Mouse (Mus musculus) heart, postnatal 14 days (tissue): ENCODE data around the gene Fus. TPM values are rescaled to one million over a fixed set of nuclear protein-coding genes. Genes with fewer than 3 reads are reported as not detected.
A peak's percentile ranks its signal among the peaks of the same experiment; 100 is the strongest.
"Not testable (repeated sequence)": the region's sequence is repeated elsewhere in the genome, so short reads cannot be mapped to it uniquely, and the experiment has no call there.

Experiments used
- DNase-seq, 2 experiments: peaks; one replicate each; pipeline ENCODE4 v3.0.0; 2021 to 2022
- intact Hi-C: fragments of 180-260 bp; cut with DNase I; formaldehyde crosslinking; loops from one replicate; pipeline ENCODE4 v1.15.1; 2025
- total RNA-seq, 2 experiments: library from RNA; stranded (reverse); gene quantifications; 2 replicates each; pipeline ENCODE4 v1.2.3; 2021

Gene Fus
- total RNA-seq, 2 experiments from 2014 or later, result 169 to 184 TPM

GRCm38 (mm10) chr7:127936216-127936884 is 30.9 kb upstream of the Fus start:
- intact Hi-C loops, result loop anchor here (2.0 kb wide), 2 partner anchors 30 to 138 kb away; partner anchors contain the start of gene Fus
- no peak for DNase-seq

DNA sequence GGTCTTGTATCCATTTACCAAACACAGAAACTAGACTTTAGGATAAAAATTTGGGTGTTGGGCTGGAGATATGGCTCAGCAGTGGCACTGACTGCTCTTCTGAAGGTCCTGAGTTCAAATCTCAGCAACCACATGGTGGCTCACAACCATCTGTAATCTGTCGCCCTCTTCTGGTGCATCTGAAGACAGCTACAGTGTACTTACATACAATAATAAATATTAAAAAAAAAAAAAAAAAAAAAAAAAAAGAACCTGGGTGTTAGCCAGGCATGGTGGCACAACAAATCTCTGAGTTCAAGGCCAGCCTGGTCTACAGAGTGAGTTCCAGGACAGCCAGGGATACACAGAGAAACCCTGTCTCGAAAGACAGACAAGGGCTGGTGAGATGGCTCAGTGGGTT is 25.2 kb upstream of the Fus start:
- intact Hi-C loops, result loop anchor here (10.0 kb wide), 1 partner anchor 263 kb away; the partner anchor contains the start of gene Cox6a2
- not testable (repeated sequence) for DNase-seq

DNA sequence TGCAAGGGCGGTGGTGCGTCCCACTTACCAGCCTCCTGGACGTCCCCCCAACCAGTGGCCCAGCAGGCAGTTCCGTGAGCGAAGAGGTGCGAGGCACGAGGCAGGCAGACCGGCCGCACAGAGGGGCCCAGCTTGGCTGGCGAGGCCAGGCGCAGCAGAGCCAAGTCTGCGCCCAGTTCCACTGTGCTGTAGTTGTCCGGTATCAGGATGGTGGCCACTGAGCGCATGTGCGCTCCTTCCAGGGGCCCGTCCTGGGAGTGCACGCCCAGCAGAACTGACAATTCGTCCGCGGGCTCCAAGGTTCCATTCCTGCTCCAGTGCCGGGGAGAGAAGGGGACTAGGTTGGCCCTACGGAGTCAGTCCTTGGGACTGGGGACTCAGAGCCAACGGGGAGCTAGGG is 22.6 kb upstream of the Fus start:
- peak; percentile 37 to 54 for DNase-seq
- intact Hi-C loops, result loop anchor here (10.0 kb wide), 1 partner anchor 260 kb away; the partner anchor contains the start of gene Cox6a2

DNA sequence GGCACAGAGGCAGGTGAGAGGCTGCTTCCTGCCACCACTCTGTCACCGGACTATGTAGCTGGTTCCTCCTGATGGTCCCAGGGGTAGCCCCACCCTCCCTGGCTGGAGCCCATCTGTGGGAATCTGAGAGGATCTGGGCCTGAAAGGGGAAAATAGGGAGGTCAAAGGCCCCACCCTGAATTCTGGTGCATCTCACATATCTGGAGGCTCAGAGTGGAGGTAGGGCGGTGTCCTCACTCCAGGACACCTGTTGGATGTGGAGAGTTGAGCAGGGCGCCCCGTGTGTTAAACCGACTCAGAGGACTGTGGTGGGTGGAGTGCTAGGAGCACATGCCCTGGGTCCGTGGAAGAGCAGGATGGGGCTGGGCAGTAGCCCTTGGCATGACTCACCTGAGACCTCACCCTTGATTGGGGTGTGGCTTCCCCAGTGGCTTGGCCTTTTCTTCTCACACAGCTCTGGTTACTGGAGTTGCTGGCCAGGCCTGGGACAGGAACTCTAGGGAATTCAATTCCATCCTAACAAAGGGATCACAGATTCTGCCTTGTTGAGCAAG is 20.7 kb upstream of the Fus start, which contains the start of gene Prss36:
Prss36 (minus strand) TSS at position 256 of the 554 bp plus-strand sequence.
- intact Hi-C loops, result loop anchor here (10.0 kb wide), 1 partner anchor 258 kb away; the partner anchor contains the start of gene Cox6a2
- DNase-seq, result no peak

- no peak for DNase-seq
- intact Hi-C loops, result no loop called here
Observed at GRCm38 (mm10) chr7:127952864-127953581, 14.2 kb upstream of the Fus start.

DNA sequence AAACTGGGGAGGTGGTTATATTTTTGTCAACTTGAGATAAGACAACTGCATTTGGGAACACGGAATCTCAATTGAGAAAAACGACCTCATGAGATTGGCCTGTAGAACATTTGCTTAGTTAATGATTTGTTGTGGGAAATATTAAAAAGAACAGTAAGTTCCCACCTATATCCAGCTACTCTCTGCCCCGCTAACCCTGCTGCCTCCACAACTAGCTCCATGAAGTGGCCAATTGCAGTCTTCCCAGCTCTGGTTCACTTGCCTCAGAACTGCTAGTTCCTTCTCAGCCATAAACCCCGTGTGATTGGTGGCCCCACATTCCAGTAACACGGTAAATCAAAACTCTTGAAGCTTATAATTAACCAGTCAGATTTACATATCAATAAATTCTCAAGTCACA is 7.9 kb upstream of the Fus start:
- DNase-seq, result no peak
- intact Hi-C loops, result no loop called here

DNA sequence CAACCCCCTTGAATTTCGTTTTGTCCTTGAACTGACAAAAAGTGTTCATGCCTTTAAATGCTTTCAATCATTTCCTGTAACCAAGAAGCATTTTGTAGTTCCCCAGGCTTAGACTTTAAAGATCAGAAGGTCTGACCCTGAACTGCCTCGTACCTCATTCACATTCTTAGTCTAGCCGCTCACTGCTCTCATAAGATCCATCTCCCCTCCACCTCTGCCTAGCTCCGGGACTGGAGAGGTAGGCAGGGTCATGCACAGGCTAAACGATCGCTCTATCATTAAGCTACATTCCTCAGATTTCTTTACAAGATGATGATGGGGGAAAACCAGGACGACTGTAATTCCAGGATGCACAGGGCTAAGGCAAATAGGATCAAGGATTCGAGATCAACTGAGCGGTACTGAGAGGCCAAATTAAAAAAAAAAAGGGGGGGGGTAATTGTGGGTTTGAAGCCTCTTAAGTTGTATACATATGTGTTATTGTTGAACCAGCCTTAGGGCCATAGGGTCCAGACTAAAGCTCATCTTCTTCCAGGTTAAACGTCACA is 812 bp upstream of the Fus start:
- intact Hi-C loops, result loop anchor here (2.0 kb wide), 1 partner anchor 30 kb away; no protein-coding TSS in a partner anchor

GRCm38 (mm10) chr7:127967922-127968828 is 918 bp downstream of the Fus start:
- intact Hi-C loops, result loop anchor here (2.0 kb wide), 1 partner anchor 31 kb away; no protein-coding TSS in a partner anchor

More for the DNA sequence above, 812 bp upstream of the Fus start:
- DNase-seq, result peak in 1 of 2 experiments; percentile 18

GRCm38 (mm10) chr7:127974413-127974930 is 7.2 kb downstream of the Fus start:
- peak; percentile 19 to 37 for DNase-seq
- intact Hi-C loops, result no loop called here

More at GRCm38 (mm10) chr7:127967922-127968828, 918 bp downstream of the Fus start:
- DNase-seq, result peak; percentile 87 to 89

DNA sequence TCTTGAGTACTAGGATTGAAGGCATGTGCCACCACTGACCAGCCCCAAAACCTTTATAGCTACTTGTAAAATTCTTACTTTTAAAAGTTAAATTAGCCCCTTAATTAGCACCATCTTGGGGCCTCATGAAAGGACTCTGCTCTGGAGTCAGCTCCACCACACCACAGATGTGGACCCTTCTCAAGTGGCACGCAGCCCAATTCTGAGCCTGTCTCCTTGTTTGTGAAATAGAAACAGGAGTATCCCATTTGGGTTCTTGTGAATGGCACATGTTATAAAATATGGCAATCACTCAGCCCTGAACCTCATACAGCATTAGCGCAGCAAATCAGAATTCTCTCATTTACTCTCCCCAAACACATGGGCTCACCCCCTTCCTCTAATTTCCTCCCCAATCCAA is 11.6 kb downstream of the Fus start:
- DNase-seq, result no peak
- intact Hi-C loops, result no loop called here

DNA sequence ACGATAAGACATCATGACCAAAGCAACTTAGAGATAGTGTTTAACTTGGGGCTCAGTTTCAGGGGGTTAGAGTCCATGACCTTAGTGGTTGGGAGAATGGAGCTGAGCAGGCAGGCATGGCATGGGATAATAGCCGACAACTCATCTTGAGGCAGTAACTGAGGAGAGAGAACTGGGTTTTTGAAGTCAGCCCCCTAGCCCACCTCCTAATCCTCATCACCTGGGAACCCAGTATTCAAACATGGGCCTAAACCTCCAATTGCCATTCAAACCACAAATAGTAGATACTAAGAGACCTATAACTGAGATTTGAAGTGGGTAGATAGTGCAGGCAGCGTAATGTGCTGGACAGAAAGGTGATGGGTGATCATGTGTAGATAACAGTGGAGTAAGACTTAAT is 13.3 kb downstream of the Fus start:
- DNase-seq, result no peak
- intact Hi-C loops, result no loop called here

DNA sequence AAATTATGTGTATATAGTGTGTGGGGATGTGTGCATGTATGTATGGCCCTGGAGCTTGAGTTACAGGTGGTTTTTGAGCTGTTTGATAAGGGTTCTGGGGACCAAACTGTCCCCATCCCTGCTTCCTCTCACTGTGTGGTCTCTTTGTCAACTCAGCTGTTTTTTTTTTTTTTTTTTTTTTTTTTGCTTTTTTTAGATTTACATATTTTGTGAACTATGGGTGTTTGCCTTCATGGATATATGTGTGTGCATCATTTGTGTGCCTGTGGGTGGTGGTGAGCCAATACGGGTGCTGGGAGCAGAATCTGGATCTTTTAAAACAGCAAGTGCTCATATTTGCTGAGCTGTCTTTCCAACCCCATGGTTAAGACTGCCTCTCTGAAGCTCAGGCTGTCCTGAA is 21.6 kb downstream of the Fus start:
- no peak for DNase-seq
- intact Hi-C loops, result no loop called here

- peak; percentile 75 to 84 for DNase-seq
- intact Hi-C loops, result no loop called here
Observed at GRCm38 (mm10) chr7:127991643-127992487, 24.6 kb downstream of the Fus start.

DNA sequence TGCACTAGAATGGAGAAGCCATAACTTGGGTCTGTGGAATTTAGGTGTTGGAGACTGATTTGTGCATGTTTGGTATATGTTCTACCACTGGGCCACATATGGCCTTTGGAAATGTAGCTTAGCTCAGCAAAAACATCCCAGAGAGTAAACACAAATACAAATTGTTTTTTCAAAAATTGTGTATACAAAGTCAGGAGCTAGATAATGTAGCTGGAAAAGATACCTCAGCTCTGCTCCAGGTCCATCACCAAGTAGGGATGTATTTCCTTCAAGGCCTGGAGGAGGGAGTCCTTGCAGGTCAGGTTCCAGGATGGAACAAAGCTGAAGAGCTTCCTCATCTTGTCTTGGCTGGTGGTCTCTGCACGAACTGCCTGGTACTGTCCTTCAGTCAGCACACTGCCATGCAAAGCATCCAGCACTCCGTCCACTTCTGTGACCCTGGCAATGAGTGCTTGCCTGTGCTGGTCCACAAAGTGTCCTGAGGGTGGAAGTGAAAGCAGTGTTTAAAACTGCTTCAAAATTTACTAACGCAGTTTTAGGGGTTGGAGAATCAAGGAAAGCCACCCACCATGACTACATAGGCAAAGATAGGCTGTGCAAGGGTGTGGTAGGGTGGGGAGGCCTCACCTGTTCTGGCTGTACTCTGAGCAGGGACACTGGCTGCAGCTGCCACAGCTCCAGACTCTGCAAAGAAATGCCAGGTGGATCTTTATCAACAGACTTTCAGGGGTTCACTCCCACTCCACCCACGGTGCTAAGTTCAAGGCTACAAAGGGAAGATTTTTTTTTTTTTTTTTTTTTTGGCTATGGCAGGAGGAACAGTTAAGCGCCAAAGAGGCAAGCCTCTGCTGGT is 25.5 kb downstream of the Fus start:
- intact Hi-C loops, result no loop called here
- DNase-seq, result no peak

DNA sequence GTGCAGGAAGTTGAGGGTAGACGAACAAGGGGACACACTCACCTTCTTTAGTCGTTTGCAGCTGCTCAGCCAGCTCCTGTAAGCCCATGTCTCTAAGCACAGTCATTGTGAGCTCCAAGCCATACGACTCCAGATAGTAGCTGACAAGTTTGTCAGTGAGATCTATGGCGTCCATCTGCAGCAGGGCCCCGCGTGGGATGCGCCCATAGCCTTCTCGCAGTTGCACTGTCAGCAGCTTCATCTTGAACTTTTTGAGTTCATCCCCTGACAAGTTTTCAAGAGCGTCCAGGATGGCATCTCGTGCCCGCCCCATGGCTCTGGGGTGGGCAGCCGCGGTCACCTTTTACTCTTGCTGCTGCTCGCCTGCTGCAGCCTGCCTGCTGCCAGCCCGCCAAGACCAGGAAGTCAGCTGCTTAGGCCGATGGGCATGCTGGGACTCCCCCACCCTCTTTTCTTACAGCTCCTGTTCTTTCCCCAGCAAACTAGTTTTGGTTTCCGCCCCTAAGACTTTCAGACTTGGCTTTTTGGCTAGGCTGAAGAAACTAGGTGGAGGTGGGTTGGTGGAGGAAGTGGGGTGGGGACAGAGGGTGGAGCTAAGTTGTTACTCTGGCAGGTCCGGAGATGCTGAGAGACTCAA is 26.2 kb downstream of the Fus start, which contains the start of gene Pycard:
Pycard (minus strand) TSS at position 527 of the 637 bp plus-strand sequence.
- DNase-seq, result peak; percentile 49 to 51
- intact Hi-C loops, result no loop called here

DNA sequence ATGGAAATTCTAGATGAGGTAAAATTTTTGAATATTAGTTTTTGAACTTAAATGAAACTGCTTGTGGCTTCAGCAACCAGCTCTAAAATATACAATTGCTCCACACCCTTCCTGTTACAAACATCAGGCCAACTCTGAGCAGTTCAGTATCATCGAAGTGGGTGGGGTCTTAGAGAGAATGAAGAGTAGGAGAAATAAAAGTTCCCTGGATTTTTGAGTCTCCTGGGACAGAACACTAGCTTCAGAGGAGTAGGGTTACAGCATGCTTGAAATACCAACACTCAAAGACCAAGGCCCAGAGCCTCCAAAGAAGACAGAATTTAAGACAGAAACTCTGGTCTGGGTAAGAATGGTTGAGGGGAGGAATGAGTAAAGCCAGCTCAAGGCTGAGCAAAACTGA is 32.2 kb downstream of the Fus start:
- DNase-seq, result no peak
- intact Hi-C loops, result no loop called here
